Mouse (Mus musculus): ENCODE measurements at regions not wholly inside any gene's neighbourhood (a gene's known extent, or its start where the extent isn't known, plus 50 kb on each side); places are given as distances from the start of the nearest gene placed in this dataset.

- DNase-seq (ENCODE audit: low read depth, low spot score): no peak
Observed at GRCm38 (mm10) chr15:17289221-17289620, 560.7 kb downstream of the Cdh9 start.
